6 mouse cellular contexts compared by ENCODE assay signal in the genomic region with DNA sequence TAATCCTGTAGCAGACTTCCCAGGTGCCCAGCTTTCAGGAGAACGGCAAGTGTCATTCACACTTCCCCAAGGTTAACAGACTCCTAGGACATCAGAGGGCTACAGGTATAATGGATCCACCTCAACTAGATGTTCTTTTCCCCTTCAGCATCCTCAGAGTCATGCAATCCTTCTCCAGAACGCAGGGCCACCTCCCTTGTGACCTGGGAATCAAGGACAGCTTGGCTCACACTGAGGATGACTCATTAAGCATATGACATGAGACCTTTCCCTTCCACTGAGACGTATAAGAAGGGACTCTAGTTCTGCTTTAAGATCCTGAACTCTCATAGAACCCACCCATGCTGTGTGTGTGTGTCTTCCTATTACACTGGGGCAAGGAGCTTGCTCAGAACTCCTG.
DNase-seq lines count a peak whose midpoint lies in the region; ATAC-seq lines count a peak whose summit lies in the region.
"Not testable (repeated sequence)": the region's sequence is repeated elsewhere in the genome, so short reads cannot be mapped to it uniquely, and the experiment has no call there.

No protein-coding gene starts in this region.

- 77% methylated on average over 3 of the region's 3 CpGs for WGBS in embryonic facial prominence, embryonic 11.5 days
- 67% methylated on average over 3 of the region's 3 CpGs for WGBS in heart, embryonic 15.5 days
- WGBS in lung, embryonic 15.5 days = 63% methylated on average over 3 of the region's 3 CpGs
- 64% methylated on average over 3 of the region's 3 CpGs for WGBS in midbrain, embryonic 11.5 days

- not testable (repeated sequence) for H3K27ac ChIP-seq in embryonic facial prominence, embryonic 11.5 days (replicated peaks; ENCODE audit: low read depth, low read length); heart, embryonic 15.5 days; lung, embryonic 15.5 days; midbrain, embryonic 11.5 days (ENCODE audit: low read depth, low read length)

- H3K9me3 ChIP-seq in embryonic facial prominence, embryonic 11.5 days (replicated peaks; ENCODE audit: control insufficient read depth, low read length); heart, embryonic 15.5 days (replicated peaks); lung, embryonic 15.5 days; midbrain, embryonic 11.5 days (ENCODE audit: control insufficient read depth, low read length): not testable (repeated sequence)

- H3K36me3 ChIP-seq in embryonic facial prominence, embryonic 11.5 days (replicated peaks; ENCODE audit: control insufficient read depth, insufficient read depth, low read depth, low read length); heart, embryonic 15.5 days; lung, embryonic 15.5 days; midbrain, embryonic 11.5 days (ENCODE audit: control insufficient read depth, insufficient read depth, low read length): not testable (repeated sequence)

- not testable (repeated sequence) for H3K27me3 ChIP-seq in embryonic facial prominence, embryonic 11.5 days (ENCODE audit: control insufficient read depth, insufficient read depth, low read length); heart, embryonic 15.5 days; lung, embryonic 15.5 days; midbrain, embryonic 11.5 days (ENCODE audit: control insufficient read depth, insufficient read depth, low read length)

- ATAC-seq in embryonic facial prominence, embryonic 11.5 days (replicated peaks; ENCODE audit: insufficient number of reproducible peaks, low FRiP score, low TSS enrichment, low read depth) = 0 out of 2 replicates have a peak, but pooled peaks have one; percentile 44
- ATAC-seq in granulocyte monocyte progenitor cell, adult 5-6 weeks (replicated peaks; ENCODE audit: poor library complexity, severe bottlenecking) = peak; percentile 26; the same call in 1 of the 2 replicates
- 0 out of 2 replicates have a peak, but pooled peaks have one; percentile 10 for ATAC-seq in heart, embryonic 15.5 days (replicated peaks; ENCODE audit: insufficient number of reproducible peaks, insufficient read depth, low FRiP score, low read depth)
- peak; percentile 59; the same call in 1 of the 2 replicates for ATAC-seq in lung, embryonic 15.5 days (ENCODE audit: borderline replicate concordance, extremely low read depth, low FRiP score, low TSS enrichment)
- peak; percentile 55 for ATAC-seq in midbrain, embryonic 11.5 days (ENCODE audit: low FRiP score)
- 0 out of 2 replicates have a peak, but pooled peaks have one; percentile 20 for ATAC-seq in neutrophil, adult 5-6 weeks (ENCODE audit: extremely low read depth, insufficient number of reproducible peaks, low FRiP score, poor library complexity, severe bottlenecking)

- not testable (repeated sequence) for H3K4me2 ChIP-seq in embryonic facial prominence, embryonic 11.5 days (ENCODE audit: low read depth, low read length); heart, embryonic 15.5 days; lung, embryonic 15.5 days; midbrain, embryonic 11.5 days

- H3K9ac ChIP-seq in embryonic facial prominence, embryonic 11.5 days (replicated peaks; ENCODE audit: low read length); heart, embryonic 15.5 days; lung, embryonic 15.5 days; midbrain, embryonic 11.5 days (ENCODE audit: low read length): not testable (repeated sequence)

- H3K4me1 ChIP-seq in embryonic facial prominence, embryonic 11.5 days (ENCODE audit: control insufficient read depth, insufficient read depth, low read length); heart, embryonic 15.5 days (replicated peaks); lung, embryonic 15.5 days; midbrain, embryonic 11.5 days (ENCODE audit: control insufficient read depth, insufficient read depth, low read length): not testable (repeated sequence)

- not testable (repeated sequence) for H3K4me3 ChIP-seq in embryonic facial prominence, embryonic 11.5 days (ENCODE audit: low read depth, low read length); heart, embryonic 15.5 days; lung, embryonic 15.5 days; midbrain, embryonic 11.5 days (ENCODE audit: low read depth, low read length)

- DNase-seq in embryonic facial prominence, embryonic 11.5 days (ENCODE audit: low spot score); midbrain, embryonic 11.5 days (ENCODE audit: low spot score, missing footprints): not testable (repeated sequence)
